Mouse (Mus musculus) liver, adult 2 months (tissue): ENCODE measurements around the gene Actr3.

Experiments
- CTCF ChIP-seq: fragments of 200-500 bp; IDR thresholded peaks from 2 replicates; pipeline ENCODE4 v1.5.1; 2011; ENCODE audit warnings: low read depth, low read length, control low read depth
- POLR2A ChIP-seq: fragments of 200-500 bp; IDR thresholded peaks from 2 replicates; pipeline ENCODE4 v1.6.1; 2011; ENCODE audit warnings: low read length, control low read depth; ENCODE audit not compliant: insufficient read depth; ENCODE audit errors: extremely low read depth

GRCm38 (mm10) chr1:125481842-125482241, 46.3 kb upstream of the Actr3 start:
- no peak for TF ChIP-seq CTCF
- no peak for TF ChIP-seq POLR2A
